Mouse (Mus musculus) spleen, adult 2 months (tissue): ENCODE measurements around the gene Rpa2.

Source experiments
- CTCF ChIP-seq: fragments of 200-500 bp; IDR thresholded peaks from 2 replicates; pipeline ENCODE4 v1.5.1; 2011; ENCODE audit warnings: mild to moderate bottlenecking, inconsistent platforms; ENCODE audit not compliant: insufficient read depth, insufficient read length, insufficient replicate concordance; ENCODE audit errors: extremely low read depth
- POLR2A ChIP-seq: fragments of 200-500 bp; IDR thresholded peaks from 2 replicates; pipeline ENCODE4 v1.6.1; 2011; ENCODE audit warnings: low read depth, low read length, inconsistent platforms

GRCm38 (mm10) chr4:132797461-132797860 lies 29.3 kb downstream of the Rpa2 start:
- TF ChIP-seq POLR2A (no peak), CTCF (no peak)
